Mouse (Mus musculus) kidney, embryonic 15.5 days (tissue): Measurements from ENCODE around the gene Samd14. TPM values are rescaled to one million over a fixed set of nuclear protein-coding genes. Genes with fewer than 3 reads are reported as not detected.
"Not testable (repeated sequence)": the region's sequence is repeated elsewhere in the genome, so short reads cannot be mapped to it uniquely, and the experiment has no call there.

Source experiments
- ATAC-seq: fragments of 200-750 bp; cut with Nextera tagmentation; replicated peaks from 2 replicates; pipeline ENCODE4 v1.8.0; 2017; ENCODE audit warnings: moderate TSS enrichment; ENCODE audit not compliant: low FRiP score
- H3K27ac ChIP-seq: fragments of 300-500 bp; sonication (generic); 2 replicates; pipeline ENCODE4 v1.5.1; 2015; ENCODE audit warnings: mild to moderate bottlenecking, inconsistent platforms
- H3K27me3 ChIP-seq: fragments of 300-500 bp; sonication (generic); 2 replicates; pipeline ENCODE4 v1.6.1; 2015; ENCODE audit warnings: inconsistent platforms
- H3K36me3 ChIP-seq: fragments of 300-500 bp; sonication (generic); 2 replicates; pipeline ENCODE4 v1.6.1; 2015; ENCODE audit warnings: inconsistent platforms
- H3K4me1 ChIP-seq: fragments of 300-500 bp; sonication (generic); 2 replicates; pipeline ENCODE4 v1.6.1; 2015; ENCODE audit warnings: inconsistent platforms
- H3K4me2 ChIP-seq: fragments of 300-500 bp; sonication (generic); 2 replicates; pipeline ENCODE4 v1.6.1; 2015; ENCODE audit warnings: moderate library complexity, mild to moderate bottlenecking, inconsistent platforms
- H3K4me3 ChIP-seq: fragments of 300-500 bp; sonication (generic); replicated peaks from 2 replicates; pipeline ENCODE4 v1.5.1; 2015; ENCODE audit warnings: mild to moderate bottlenecking, inconsistent platforms
- H3K9ac ChIP-seq: fragments of 300-500 bp; sonication (generic); 2 replicates; pipeline ENCODE4 v1.6.1; 2015; ENCODE audit warnings: mild to moderate bottlenecking, inconsistent platforms
- H3K9me3 ChIP-seq: fragments of 300-500 bp; sonication (generic); replicated peaks from 2 replicates; pipeline ENCODE4 v1.6.1; 2016; ENCODE audit warnings: inconsistent platforms
- WGBS: fragments of 180-500 bp; shearing (Covaris S2); methylation state at CpG from one replicate; pipeline ENCODE4 v1.1.7; 2015; ENCODE audit warnings: mixed read lengths; 5-methylcytosine and 5-hydroxymethylcytosine counted together
- polyA plus RNA-seq: library from polyadenylated mRNA; unstranded; fragments of >200 nt; fragmentation: Nextera tagmentation; extraction: Ambion mirVana; gene quantifications from 2 replicates; pipeline ENCODE4 v1.2.1, GENCODE M21; 2015

Samd14 gene
- polyA plus RNA-seq = 16.9 and 21.2 TPM in 2 replicates

DNA sequence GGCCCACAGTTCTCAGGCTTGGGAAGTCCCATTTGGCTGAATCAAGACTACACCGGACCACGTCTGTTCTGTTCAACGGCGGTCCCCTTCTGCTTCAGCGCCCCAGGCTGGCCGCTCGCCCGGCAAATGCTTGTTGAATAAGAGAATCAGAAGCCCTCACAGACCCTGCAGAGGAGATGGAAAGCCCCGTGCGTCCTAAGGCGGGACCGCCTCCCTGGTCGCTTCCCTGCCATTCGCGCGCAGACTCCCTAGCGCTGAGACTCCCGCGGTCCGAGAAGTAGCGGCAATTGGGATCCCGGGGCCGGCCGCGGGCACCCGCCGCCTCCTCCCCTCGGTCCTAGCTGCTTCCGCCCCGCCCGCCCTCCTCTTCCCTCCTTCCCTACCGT is at the start of gene Samd14:
Gene Samd14, plus strand, starts transcription at position 251 of the 386 bp plus-strand sequence.
- H3K4me2 ChIP-seq = peak within 1 kb of the TSS; percentile 90
- H3K9ac ChIP-seq = peak within 1 kb of the TSS; percentile 83
- H3K4me1 ChIP-seq = peaks cover 63% of the 10 kb centered on the region
- peak; percentile 68 for ATAC-seq
- H3K36me3 ChIP-seq = peaks cover 27% of the 10 kb centered on the region
- no peaks in the 10 kb centered on the region for H3K27me3 ChIP-seq
- peak within 1 kb of the TSS; percentile 94 for H3K27ac ChIP-seq
- H3K9me3 ChIP-seq = no peaks in the 10 kb centered on the region
- 0% methylated on average over 32 of the region's 32 CpGs for whole genome bisulfite sequencing
- peak within 1 kb of the TSS; percentile 65 for H3K4me3 ChIP-seq

DNA sequence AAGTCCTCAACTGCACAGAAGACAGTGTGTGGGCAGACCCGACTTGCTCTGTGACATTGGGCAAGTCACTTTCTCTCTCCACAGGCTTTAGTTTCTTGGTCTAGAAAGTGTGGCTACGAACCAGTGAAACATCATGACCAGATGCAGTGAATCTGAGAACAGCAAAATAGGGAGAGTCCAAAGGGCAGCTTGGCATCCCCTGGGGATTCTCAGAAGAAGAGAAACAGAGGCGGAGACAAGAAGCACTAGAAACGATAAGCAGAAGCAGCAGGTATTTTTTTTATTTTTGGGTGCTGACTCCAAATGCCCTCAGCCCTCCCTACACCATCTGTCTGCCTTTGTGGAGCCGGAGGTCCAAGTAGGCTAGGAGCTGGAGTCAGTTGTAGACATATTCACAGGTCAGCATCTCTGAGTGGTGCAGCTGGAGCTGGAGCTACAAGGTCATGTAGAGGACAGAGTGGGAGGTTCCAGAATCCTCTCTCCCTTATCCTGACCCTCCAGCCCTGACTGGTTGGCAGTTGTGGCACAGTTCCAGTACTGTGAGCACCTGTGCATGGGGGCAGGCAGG is 47.1 kb upstream of the Samd14 start:
- Histone ChIP-seq H3K9me3 (no peaks in the 10 kb centered on the region), H3K36me3 (no peaks in the 10 kb centered on the region), H3K9ac (no peak overlapping the region), H3K4me2 (no peak overlapping the region), H3K4me1 (peaks cover 20% of the 10 kb centered on the region), H3K4me3 (no peak overlapping the region), H3K27me3 (no peaks in the 10 kb centered on the region), H3K27ac (no peak overlapping the region)
- no peak for ATAC-seq
- WGBS = 65% methylated on average over 5 of the region's 5 CpGs

DNA sequence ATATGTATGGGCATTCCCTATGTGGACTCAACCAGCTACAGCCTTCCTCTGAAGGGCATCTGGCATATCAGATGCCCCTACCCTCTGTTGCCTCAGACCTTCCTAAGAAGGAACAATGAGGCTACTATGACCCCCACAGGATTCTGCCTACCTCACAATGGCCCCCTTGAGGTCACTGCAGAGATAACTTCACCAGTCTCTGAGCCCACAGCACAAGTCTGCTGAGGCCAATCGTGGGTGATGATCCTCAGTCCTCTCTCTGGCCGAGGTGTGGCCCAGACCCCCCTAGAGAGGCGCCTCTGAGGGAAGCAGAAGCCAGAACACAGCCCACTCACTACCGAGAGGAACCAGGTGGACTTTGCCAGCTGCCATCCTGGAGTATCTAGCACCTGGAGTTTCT is 42.3 kb upstream of the Samd14 start, which contains the start of gene Hils1:
Gene Hils1, plus strand, starts transcription at position 175 of the 400 bp plus-strand sequence.
- Histone ChIP-seq H3K27ac (no peak within 1 kb of the TSS), H3K4me1 (peaks cover 6% of the 10 kb centered on the region; the same call in 1 of the 2 replicates), H3K4me2 (no peak within 1 kb of the TSS), H3K27me3 (0 out of 2 replicates have a peak, but pooled peaks cover 6% of the 10 kb centered on the region), H3K36me3 (no peaks in the 10 kb centered on the region), H3K9me3 (no peaks in the 10 kb centered on the region), H3K4me3 (no peak within 1 kb of the TSS), H3K9ac (no peak within 1 kb of the TSS)
- no peak for ATAC-seq
- WGBS = 30% methylated on average over 4 of the region's 4 CpGs

DNA sequence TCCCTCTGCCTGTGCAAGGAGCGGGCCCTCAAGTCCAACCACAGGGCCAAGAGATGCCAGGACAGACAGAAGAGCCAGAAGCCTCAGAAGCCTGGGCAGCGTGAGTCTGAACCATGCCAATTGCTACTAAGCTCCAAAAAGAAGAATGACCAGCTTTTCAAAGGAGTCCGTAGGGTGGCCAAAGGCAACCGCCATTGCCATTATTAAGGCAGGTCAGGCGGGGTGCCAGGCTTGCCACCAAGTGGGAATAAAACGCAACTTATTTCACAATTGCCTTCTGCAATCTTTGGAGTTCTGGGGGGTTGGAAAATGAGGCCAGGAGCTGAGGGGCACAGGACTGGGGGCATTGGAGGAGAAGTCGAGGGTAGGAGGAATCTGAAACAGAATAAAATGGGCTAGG is 41.5 kb upstream of the Samd14 start:
- WGBS = 80% methylated on average over 7 of the region's 7 CpGs
- H3K9ac ChIP-seq = no peak overlapping the region
- H3K4me1 ChIP-seq = 0 out of 2 replicates have a peak, but pooled peaks cover under 1% of the 10 kb centered on the region
- no peak overlapping the region for H3K4me2 ChIP-seq
- H3K27ac ChIP-seq = no peak overlapping the region
- H3K9me3 ChIP-seq = no peaks in the 10 kb centered on the region
- H3K4me3 ChIP-seq = no peak overlapping the region
- no peaks in the 10 kb centered on the region for H3K36me3 ChIP-seq
- ATAC-seq = no peak
- H3K27me3 ChIP-seq = 0 out of 2 replicates have a peak, but pooled peaks cover 6% of the 10 kb centered on the region

DNA sequence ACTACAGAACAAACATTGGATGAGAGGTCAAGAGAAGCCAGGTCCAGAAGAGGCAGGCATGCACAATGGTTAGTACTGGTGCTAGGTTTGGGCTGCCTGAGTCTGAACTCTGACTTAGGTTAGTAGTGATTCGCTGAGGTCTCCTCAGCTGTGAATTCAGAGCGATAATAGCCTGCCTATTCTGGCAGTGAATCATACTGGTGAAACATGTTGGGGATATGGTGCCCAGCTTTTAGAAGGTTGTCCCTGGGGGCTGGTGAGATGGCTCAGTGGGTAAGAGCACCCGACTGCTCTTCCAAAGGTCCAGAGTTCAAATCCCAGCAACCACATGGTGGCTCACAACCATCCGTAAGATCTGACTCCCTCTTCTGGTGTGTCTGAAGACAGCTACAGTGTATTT is 40.0 kb upstream of the Samd14 start:
- not testable (repeated sequence) for ATAC-seq, H3K9ac ChIP-seq, H3K36me3 ChIP-seq, H3K4me2 ChIP-seq, H3K4me1 ChIP-seq, H3K4me3 ChIP-seq, H3K27me3 ChIP-seq, H3K9me3 ChIP-seq, H3K27ac ChIP-seq
- 92% methylated on average over 4 of the region's 4 CpGs for WGBS

DNA sequence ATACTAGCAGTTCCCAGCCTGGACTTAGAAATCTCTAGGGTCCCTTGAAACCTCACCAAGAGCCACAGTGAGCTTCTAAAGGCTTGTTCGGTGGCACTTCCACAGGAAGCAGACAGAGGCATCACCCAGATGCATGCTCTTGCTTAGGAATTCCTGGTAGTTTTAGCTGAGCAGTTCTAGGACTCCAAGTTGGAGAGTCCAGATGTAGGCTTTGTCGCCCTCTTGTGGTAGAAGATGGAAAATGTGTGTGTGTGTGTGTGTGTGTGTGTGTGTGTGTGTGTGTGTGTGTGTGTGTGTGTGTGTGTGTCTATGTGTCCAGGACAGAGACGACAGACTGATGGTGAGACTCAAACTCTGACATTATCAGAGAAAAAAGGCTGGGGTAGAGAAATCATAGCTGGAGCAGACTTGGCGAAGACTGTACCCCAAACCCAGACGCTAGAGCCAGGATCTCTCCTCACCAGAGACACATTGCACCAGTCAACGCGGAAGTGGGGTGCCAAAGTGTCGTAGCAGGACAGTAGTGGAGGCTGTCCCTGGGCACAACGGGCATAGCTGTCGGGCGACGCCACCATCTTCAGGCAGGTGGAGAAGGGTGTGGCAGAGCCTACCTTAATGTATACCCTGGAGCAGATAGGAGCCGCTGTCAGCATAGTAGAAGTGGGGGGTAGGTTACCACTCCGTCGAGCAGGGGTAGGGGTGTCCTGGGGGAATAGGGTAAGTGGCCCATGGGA is 39.3 kb upstream of the Samd14 start:
- no peak overlapping the region for H3K4me3 ChIP-seq
- H3K27ac ChIP-seq = no peak overlapping the region
- no peak for ATAC-seq
- H3K4me2 ChIP-seq = no peak overlapping the region
- H3K9me3 ChIP-seq = no peaks in the 10 kb centered on the region
- H3K36me3 ChIP-seq = no peaks in the 10 kb centered on the region
- no peak overlapping the region for H3K9ac ChIP-seq
- H3K27me3 ChIP-seq = 0 out of 2 replicates have a peak, but pooled peaks cover 6% of the 10 kb centered on the region
- H3K4me1 ChIP-seq = 0 out of 2 replicates have a peak, but pooled peaks cover 2% of the 10 kb centered on the region
- 60% methylated on average over 15 of the region's 15 CpGs for WGBS

DNA sequence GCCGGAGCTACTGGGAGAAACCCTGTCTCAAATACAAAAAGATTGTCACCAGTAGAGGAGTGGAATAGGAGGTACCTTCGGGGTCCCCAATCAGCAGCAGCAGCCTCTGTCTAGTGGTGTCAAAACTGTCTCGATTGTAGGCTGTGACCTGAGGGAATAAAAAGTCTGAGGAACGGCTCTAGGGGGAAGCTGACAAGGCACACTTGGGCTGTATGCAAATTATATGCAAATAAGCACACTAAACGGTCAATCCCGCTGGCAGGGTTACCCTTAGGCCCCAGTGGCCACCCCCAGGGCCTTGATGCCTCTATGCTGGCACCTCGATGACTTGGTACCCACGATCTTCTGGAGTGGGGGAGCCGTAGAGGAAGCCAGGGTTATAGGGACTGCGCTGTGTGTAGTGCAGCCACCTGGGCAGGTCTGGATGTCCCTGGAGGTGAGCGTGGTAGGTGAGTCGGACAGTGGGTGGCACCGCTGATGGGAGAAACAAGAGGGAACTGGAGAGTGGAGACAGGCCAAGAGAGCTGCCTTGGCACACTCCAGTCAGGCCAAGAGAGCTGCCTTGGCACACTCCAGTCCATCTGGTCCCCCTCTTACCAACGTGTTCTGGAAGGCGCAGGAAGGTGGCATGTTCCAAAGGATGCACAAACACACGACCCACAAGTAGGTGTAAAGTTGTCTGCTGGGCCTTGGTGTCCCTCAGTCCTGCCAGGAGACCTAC is 37.6 kb upstream of the Samd14 start:
- H3K9me3 ChIP-seq = no peaks in the 10 kb centered on the region
- no peak overlapping the region for H3K4me2 ChIP-seq
- H3K9ac ChIP-seq = no peak overlapping the region
- 61% methylated on average over 16 of the region's 16 CpGs for WGBS
- no peak overlapping the region for H3K4me3 ChIP-seq
- H3K36me3 ChIP-seq = no peaks in the 10 kb centered on the region
- H3K27me3 ChIP-seq = 0 out of 2 replicates have a peak, but pooled peaks cover 6% of the 10 kb centered on the region
- no peak for ATAC-seq
- no peak overlapping the region for H3K27ac ChIP-seq
- H3K4me1 ChIP-seq = 0 out of 2 replicates have a peak, but pooled peaks cover 2% of the 10 kb centered on the region

DNA sequence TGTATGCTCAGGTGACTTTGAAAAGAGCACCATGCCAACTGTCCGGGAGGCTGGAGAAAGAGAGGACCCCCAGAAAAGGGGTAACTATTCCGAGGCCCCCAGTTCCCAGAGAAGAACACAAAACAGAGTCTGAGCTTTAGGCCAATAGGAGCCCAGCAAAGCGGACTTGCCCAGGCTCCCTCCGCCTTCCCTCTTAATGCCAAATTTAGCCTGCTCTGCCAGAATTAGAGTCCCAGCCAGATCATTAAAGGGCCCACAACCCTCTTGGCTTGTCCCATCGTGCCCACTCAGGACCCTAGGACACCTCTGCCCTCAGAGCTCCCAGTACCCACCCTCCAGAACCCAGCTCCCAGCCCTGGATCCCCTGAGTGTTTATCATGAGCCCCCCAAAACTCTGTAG is 36.8 kb upstream of the Samd14 start:
- Histone ChIP-seq H3K27ac (no peak overlapping the region), H3K4me2 (no peak overlapping the region), H3K36me3 (no peaks in the 10 kb centered on the region), H3K9ac (no peak overlapping the region), H3K27me3 (0 out of 2 replicates have a peak, but pooled peaks cover 6% of the 10 kb centered on the region), H3K4me1 (0 out of 2 replicates have a peak, but pooled peaks cover 2% of the 10 kb centered on the region), H3K9me3 (no peaks in the 10 kb centered on the region), H3K4me3 (no peak overlapping the region)
- no peak for ATAC-seq
- 62% methylated on average over 5 of the region's 5 CpGs for WGBS

DNA sequence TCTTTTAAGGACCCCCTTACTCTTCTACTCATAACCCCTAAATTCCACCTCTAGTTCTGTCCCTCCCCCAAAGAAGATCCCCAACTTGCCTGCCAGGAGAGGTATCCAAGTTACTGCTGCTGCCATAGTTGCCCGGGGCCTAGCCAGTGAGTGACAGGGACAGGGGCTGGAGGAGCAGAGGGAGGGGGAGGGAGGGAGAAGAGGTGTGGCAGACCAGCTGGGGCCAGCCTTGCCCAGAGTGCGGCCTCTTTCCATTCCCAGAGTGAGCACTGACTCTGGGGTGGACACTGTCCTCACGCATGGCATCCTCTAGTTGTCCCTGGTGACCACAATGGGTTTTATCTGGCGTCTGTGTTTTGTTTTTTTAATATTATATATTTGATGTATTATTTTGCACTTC is 36.4 kb upstream of the Samd14 start:
- Histone ChIP-seq H3K36me3 (no peaks in the 10 kb centered on the region), H3K27me3 (0 out of 2 replicates have a peak, but pooled peaks cover 6% of the 10 kb centered on the region), H3K4me1 (peaks cover 2% of the 10 kb centered on the region; the same call in 1 of the 2 replicates), H3K4me2 (no peak overlapping the region), H3K4me3 (no peak overlapping the region), H3K9me3 (no peaks in the 10 kb centered on the region), H3K9ac (no peak overlapping the region), H3K27ac (no peak overlapping the region)
- WGBS = 53% methylated on average over 4 of the region's 4 CpGs
- ATAC-seq = no peak

DNA sequence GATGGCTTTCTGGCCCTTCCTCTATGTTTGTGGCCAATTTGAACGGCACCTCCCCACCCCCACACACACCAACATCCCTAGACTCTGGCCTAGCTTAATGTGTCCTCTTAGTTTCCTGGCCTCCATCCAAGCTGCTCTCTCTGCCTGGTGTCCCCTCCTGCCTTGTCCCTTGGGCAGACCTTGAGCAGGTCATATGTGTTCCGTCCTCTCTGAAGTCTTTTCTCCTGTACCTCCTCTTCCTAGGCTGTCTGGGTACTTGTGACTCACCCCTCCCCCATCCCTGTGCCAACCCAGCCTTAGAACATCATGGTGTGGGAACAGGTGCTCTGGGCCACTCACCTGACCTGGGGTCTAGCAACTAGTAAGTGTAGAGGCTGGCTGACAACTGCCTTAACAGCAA is 34.7 kb upstream of the Samd14 start:
- H3K36me3 ChIP-seq = no peaks in the 10 kb centered on the region
- peaks cover 17% of the 10 kb centered on the region for H3K4me1 ChIP-seq
- no peak overlapping the region for H3K4me3 ChIP-seq
- H3K27ac ChIP-seq = no peak overlapping the region
- no peak overlapping the region for H3K9ac ChIP-seq
- no peak overlapping the region for H3K4me2 ChIP-seq
- H3K9me3 ChIP-seq = no peaks in the 10 kb centered on the region
- 70% methylated on average over 2 of the region's 2 CpGs for WGBS
- no peak for ATAC-seq
- 0 out of 2 replicates have a peak, but pooled peaks cover 6% of the 10 kb centered on the region for H3K27me3 ChIP-seq

DNA sequence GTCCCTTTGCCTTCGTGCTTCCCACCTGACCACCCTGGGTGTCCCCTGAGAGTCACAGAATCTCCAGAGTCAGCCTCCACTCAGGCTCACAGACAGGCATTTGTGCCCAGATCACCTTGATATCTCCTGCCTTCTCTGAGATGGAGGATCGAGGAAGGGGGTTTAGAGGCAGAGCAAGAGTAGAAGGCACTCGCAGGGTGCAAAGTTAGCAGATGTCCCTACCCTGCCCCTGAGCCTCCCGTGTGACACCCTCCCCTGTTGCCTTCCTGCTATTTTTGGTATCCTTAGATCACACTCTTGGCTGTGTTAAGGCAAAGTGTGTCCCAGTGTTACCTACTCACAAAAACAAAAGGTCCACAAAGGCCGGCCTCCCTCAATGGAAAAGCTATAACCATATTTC is 33.5 kb upstream of the Samd14 start, which contains the start of gene Sgca:
Gene Sgca, minus strand, starts transcription at position 129 of the 400 bp plus-strand sequence.
- Histone ChIP-seq H3K27me3 (0 out of 2 replicates have a peak, but pooled peaks cover 3% of the 10 kb centered on the region), H3K36me3 (no peaks in the 10 kb centered on the region), H3K4me1 (peaks cover 17% of the 10 kb centered on the region), H3K4me2 (no peak within 1 kb of the TSS), H3K9me3 (no peaks in the 10 kb centered on the region), H3K9ac (no peak within 1 kb of the TSS), H3K27ac (no peak within 1 kb of the TSS), H3K4me3 (no peak within 1 kb of the TSS)
- 70% methylated on average over 5 of the region's 5 CpGs for whole genome bisulfite sequencing
- ATAC-seq = no peak
